Mouse (Mus musculus): ENCODE results near the gene Cracr2b. TPM values are rescaled to one million over a fixed set of nuclear protein-coding genes. Genes with fewer than 3 reads are reported as not detected.
A peak's percentile ranks its signal among the peaks of the same experiment; 100 is the strongest.

Gene Cracr2b
- total and polyA plus RNA-seq, 2 experiments, result 3.7 to 8.7 TPM

GRCm38 (mm10) chr7:141472226-141472625 is 11.3 kb downstream of the Cracr2b start:
- Histone ChIP-seq H3K4me3 (ENCODE audit: insufficient read depth, low read depth, low read length) (no peak overlapping the region), H3K27ac (replicated peaks; ENCODE audit: insufficient read depth, low read depth, low read length) (no peak overlapping the region), H3K27me3 (ENCODE audit: control insufficient read depth, insufficient read depth, low read length) (no peaks in the 10 kb centered on the region), H3K36me3 (ENCODE audit: control insufficient read depth, insufficient read depth, low read length) (peaks cover 8% of the 10 kb centered on the region; the same call in 1 of the 2 replicates), H3K79me2 (ENCODE audit: control insufficient read depth, insufficient read depth, low read length) (peaks cover 16% of the 10 kb centered on the region; the same call in 1 of the 2 replicates), H3K9ac (ENCODE audit: low read depth, low read length) (no peak overlapping the region), H3K4me1 (ENCODE audit: control insufficient read depth, insufficient read depth, low read length) (peaks cover 24% of the 10 kb centered on the region)
- TF ChIP-seq CTCF (IDR thresholded peaks at IDR 0.05; ENCODE audit: low read depth, low read length) (no peak), POLR2A (IDR thresholded peaks at IDR 0.05; ENCODE audit: extremely low read depth, insufficient read depth, low read length) (no peak)
- DNase-seq (ENCODE audit: extremely low read depth, low read depth, low spot score), result no peak
- 78% methylated on average over 6 of the region's 6 CpGs for WGBS

GRCm38 (mm10) chr7:141472763-141473162 is 11.9 kb downstream of the Cracr2b start:
- H3K27me3 ChIP-seq (ENCODE audit: control insufficient read depth, insufficient read depth, low read length), result no peaks in the 10 kb centered on the region
- WGBS, result 86% methylated on average over 6 of the region's 6 CpGs
- no peak for DNase-seq (ENCODE audit: extremely low read depth, low read depth, low spot score)
- no peak for TF ChIP-seq POLR2A (IDR thresholded peaks at IDR 0.05; ENCODE audit: extremely low read depth, insufficient read depth, low read length)
- no peak for TF ChIP-seq CTCF (IDR thresholded peaks at IDR 0.05; ENCODE audit: low read depth, low read length)
- no peak overlapping the region for H3K9ac ChIP-seq (ENCODE audit: low read depth, low read length)
- H3K79me2 ChIP-seq (ENCODE audit: control insufficient read depth, insufficient read depth, low read length), result peaks cover 21% of the 10 kb centered on the region; the same call in 1 of the 2 replicates
- no peak overlapping the region for H3K27ac ChIP-seq (replicated peaks; ENCODE audit: insufficient read depth, low read depth, low read length)
- H3K4me1 ChIP-seq (ENCODE audit: control insufficient read depth, insufficient read depth, low read length), result peaks cover 29% of the 10 kb centered on the region
- H3K4me3 ChIP-seq (ENCODE audit: insufficient read depth, low read depth, low read length), result no peak overlapping the region
- peaks cover 8% of the 10 kb centered on the region; the same call in 1 of the 2 replicates for H3K36me3 ChIP-seq (ENCODE audit: control insufficient read depth, insufficient read depth, low read length)

GRCm38 (mm10) chr7:141474160-141474559 is 13.3 kb downstream of the Cracr2b start:
- Histone ChIP-seq H3K27me3 (ENCODE audit: control insufficient read depth, insufficient read depth, low read length) (no peaks in the 10 kb centered on the region), H3K4me1 (ENCODE audit: control insufficient read depth, insufficient read depth, low read length) (peaks cover 25% of the 10 kb centered on the region), H3K27ac (replicated peaks; ENCODE audit: insufficient read depth, low read depth, low read length) (no peak overlapping the region), H3K4me3 (ENCODE audit: insufficient read depth, low read depth, low read length) (peak overlapping the region; percentile 83), H3K79me2 (ENCODE audit: control insufficient read depth, insufficient read depth, low read length) (peaks cover 27% of the 10 kb centered on the region; the same call in 1 of the 2 replicates), H3K9ac (ENCODE audit: low read depth, low read length) (peak overlapping the region; percentile 80), H3K36me3 (ENCODE audit: control insufficient read depth, insufficient read depth, low read length) (peaks cover 8% of the 10 kb centered on the region; the same call in 1 of the 2 replicates)
- WGBS, result 6% methylated on average over 5 of the region's 5 CpGs
- DNase-seq (ENCODE audit: extremely low read depth, low read depth, low spot score), result no peak
- no peak for TF ChIP-seq CTCF (IDR thresholded peaks at IDR 0.05; ENCODE audit: low read depth, low read length)
- no peak for TF ChIP-seq POLR2A (IDR thresholded peaks at IDR 0.05; ENCODE audit: extremely low read depth, insufficient read depth, low read length)

GRCm38 (mm10) chr7:141475011-141475804 is 14.3 kb downstream of the Cracr2b start, which contains the start of the genes Polr2l and Tspan4:
Gene Polr2l (minus strand): TSS chr7:141475132.
Gene Tspan4 (plus strand): TSS chr7:141475240.
- Histone ChIP-seq H3K27me3 (ENCODE audit: control insufficient read depth, insufficient read depth, low read length) (no peaks in the 10 kb centered on the region), H3K4me3 (ENCODE audit: insufficient read depth, low read depth, low read length) (peak within 1 kb of the TSS; percentile 83), H3K27ac (replicated peaks; ENCODE audit: insufficient read depth, low read depth, low read length) (peak within 1 kb of the TSS; percentile 92), H3K9ac (ENCODE audit: low read depth, low read length) (peak within 1 kb of the TSS; percentile 92), H3K4me1 (ENCODE audit: control insufficient read depth, insufficient read depth, low read length) (peaks cover 21% of the 10 kb centered on the region), H3K79me2 (ENCODE audit: control insufficient read depth, insufficient read depth, low read length) (peaks cover 23% of the 10 kb centered on the region; the same call in 1 of the 2 replicates), H3K36me3 (ENCODE audit: control insufficient read depth, insufficient read depth, low read length) (peaks cover 8% of the 10 kb centered on the region; the same call in 1 of the 2 replicates)
- DNase-seq (ENCODE audit: extremely low read depth, low read depth, low spot score), result peak; percentile 72
- peak; percentile 89 for TF ChIP-seq POLR2A (IDR thresholded peaks at IDR 0.05; ENCODE audit: extremely low read depth, insufficient read depth, low read length)
- TF ChIP-seq CTCF (IDR thresholded peaks at IDR 0.05; ENCODE audit: low read depth, low read length), result 0 out of 2 replicates have a peak, but pooled peaks have one; percentile 15
- WGBS, result under 1% methylated on average over 83 of the region's 87 CpGs

GRCm38 (mm10) chr7:141475805-141476158 is 14.9 kb downstream of the Cracr2b start:
- peak; percentile 45 for DNase-seq (ENCODE audit: extremely low read depth, low read depth, low spot score)
- Histone ChIP-seq H3K9ac (ENCODE audit: low read depth, low read length) (peak overlapping the region; percentile 92), H3K4me1 (ENCODE audit: control insufficient read depth, insufficient read depth, low read length) (peaks cover 22% of the 10 kb centered on the region), H3K27ac (replicated peaks; ENCODE audit: insufficient read depth, low read depth, low read length) (peak overlapping the region; percentile 92), H3K27me3 (ENCODE audit: control insufficient read depth, insufficient read depth, low read length) (no peaks in the 10 kb centered on the region), H3K4me3 (ENCODE audit: insufficient read depth, low read depth, low read length) (peak overlapping the region; percentile 83), H3K36me3 (ENCODE audit: control insufficient read depth, insufficient read depth, low read length) (peaks cover 6% of the 10 kb centered on the region; the same call in 1 of the 2 replicates), H3K79me2 (ENCODE audit: control insufficient read depth, insufficient read depth, low read length) (peaks cover 21% of the 10 kb centered on the region; the same call in 1 of the 2 replicates)
- WGBS, result under 1% methylated on average over 12 of the region's 12 CpGs
- TF ChIP-seq CTCF (IDR thresholded peaks at IDR 0.05; ENCODE audit: low read depth, low read length) (no peak), POLR2A (IDR thresholded peaks at IDR 0.05; ENCODE audit: extremely low read depth, insufficient read depth, low read length) (no peak)
